Mouse (Mus musculus): ENCODE measurements around the gene Olfr129. TPM values are rescaled to one million over a fixed set of nuclear protein-coding genes. Genes with fewer than 3 reads are reported as not detected.

Gene Olfr129
- total RNA-seq, 1 experiment: not detected

- TF ChIP-seq ZC3H11A (IDR thresholded peaks at IDR 0.05; ENCODE audit: borderline replicate concordance, low read depth, low read length): peak; percentile 70; the same call in 1 of the 2 replicates
- TF ChIP-seq CHD2 (IDR thresholded peaks at IDR 0.05; ENCODE audit: low read depth, low read length): no peak
- Histone ChIP-seq H3K27ac (ENCODE audit: insufficient read depth, low read depth, low read length, poor library complexity, severe bottlenecking) (no peak overlapping the region), H3K36me3 (ENCODE audit: control insufficient read depth, insufficient read depth, low read length, poor library complexity, severe bottlenecking) (no peaks in the 10 kb centered on the region), H3K4me3 (ENCODE audit: insufficient read depth in 1 of 2, low read depth in 1 of 2, low read length in 2 of 2, poor library complexity in 1 of 2, severe bottlenecking in 1 of 2) (no peak overlapping the region), H3K9me3 (ENCODE audit: control insufficient read depth, insufficient read depth, low read depth, low read length) (no peaks in the 10 kb centered on the region), H3K9ac (ENCODE audit: insufficient read depth, low read depth, low read length, poor library complexity, severe bottlenecking) (no peak overlapping the region), H3K4me1 (ENCODE audit: control insufficient read depth in 2 of 2, insufficient read depth in 2 of 2, low read length in 2 of 2, poor library complexity in 1 of 2) (0 out of 4 replicates have a peak, but pooled peaks cover 0 to 1% of the 10 kb centered on the region in 2 experiments)
- DNase-seq (ENCODE audit: low read depth, low spot score): peak; percentile 55
- in situ Hi-C loops (cut with MboI; ENCODE audit: low sequenced_read_pairs in 2 of 2, unreplicated experiment in 2 of 2): no loop called here
Measured at GRCm38 (mm10) chr17:38026297-38026696, 33.6 kb downstream of the Olfr129 start.

GRCm38 (mm10) chr17:38016341-38016740 is 43.5 kb downstream of the Olfr129 start:
- H3K27ac ChIP-seq (ENCODE audit: insufficient read depth, low read depth, low read length, poor library complexity, severe bottlenecking): peak overlapping the region; percentile 22; the same call in 1 of the 2 replicates
- H3K4me3 ChIP-seq (ENCODE audit: insufficient read depth in 1 of 2, low read depth in 1 of 2, low read length in 2 of 2, poor library complexity in 1 of 2, severe bottlenecking in 1 of 2): no peak overlapping the region
- H3K36me3 ChIP-seq (ENCODE audit: control insufficient read depth, insufficient read depth, low read length, poor library complexity, severe bottlenecking): peaks cover 2% of the 10 kb centered on the region
- H3K4me1 ChIP-seq (ENCODE audit: control insufficient read depth in 2 of 2, insufficient read depth in 2 of 2, low read length in 2 of 2, poor library complexity in 1 of 2): peaks cover 0 to 2% of the 10 kb centered on the region in 2 experiments; a peak in 2 of 4 replicates
- TF ChIP-seq CHD2 (IDR thresholded peaks at IDR 0.05; ENCODE audit: low read depth, low read length): no peak
- TF ChIP-seq ZNF384 (IDR thresholded peaks at IDR 0.05; ENCODE audit: low read depth, low read length): no peak
- TF ChIP-seq ZC3H11A (IDR thresholded peaks at IDR 0.05; ENCODE audit: borderline replicate concordance, low read depth, low read length): no peak
- TF ChIP-seq MAFK (IDR thresholded peaks at IDR 0.05; ENCODE audit: insufficient read depth, low read depth, low read length): no peak
- no peak for TF ChIP-seq HCFC1 (IDR thresholded peaks at IDR 0.05; ENCODE audit: borderline replicate concordance, insufficient read depth, low read length)
- in situ Hi-C loops (cut with MboI; ENCODE audit: low sequenced_read_pairs in 2 of 2, unreplicated experiment in 2 of 2): no loop called here
- H3K9ac ChIP-seq (ENCODE audit: insufficient read depth, low read depth, low read length, poor library complexity, severe bottlenecking): no peak overlapping the region
- DNase-seq (ENCODE audit: low read depth, low spot score): no peak
- no peaks in the 10 kb centered on the region for H3K9me3 ChIP-seq (ENCODE audit: control insufficient read depth, insufficient read depth, low read depth, low read length)

- Histone ChIP-seq H3K4me3 (ENCODE audit: insufficient read depth in 1 of 2, low read depth in 1 of 2, low read length in 2 of 2, poor library complexity in 1 of 2, severe bottlenecking in 1 of 2) (no peak overlapping the region), H3K4me1 (ENCODE audit: control insufficient read depth in 2 of 2, insufficient read depth in 2 of 2, low read length in 2 of 2, poor library complexity in 1 of 2) (peaks cover 3 to 9% of the 10 kb centered on the region in 2 experiments; a peak in 3 of 4 replicates), H3K36me3 (ENCODE audit: control insufficient read depth, insufficient read depth, low read length, poor library complexity, severe bottlenecking) (no peaks in the 10 kb centered on the region), H3K27ac (ENCODE audit: insufficient read depth, low read depth, low read length, poor library complexity, severe bottlenecking) (no peak overlapping the region), H3K9ac (ENCODE audit: insufficient read depth, low read depth, low read length, poor library complexity, severe bottlenecking) (no peak overlapping the region), H3K9me3 (ENCODE audit: control insufficient read depth, insufficient read depth, low read depth, low read length) (no peaks in the 10 kb centered on the region)
- in situ Hi-C loops (cut with MboI; ENCODE audit: low sequenced_read_pairs in 2 of 2, unreplicated experiment in 2 of 2): no loop called here
- TF ChIP-seq MAFK (IDR thresholded peaks at IDR 0.05; ENCODE audit: insufficient read depth, low read depth, low read length): no peak
- TF ChIP-seq ZNF384 (IDR thresholded peaks at IDR 0.05; ENCODE audit: low read depth, low read length): no peak
- TF ChIP-seq ZC3H11A (IDR thresholded peaks at IDR 0.05; ENCODE audit: borderline replicate concordance, low read depth, low read length): no peak
- no peak for TF ChIP-seq CHD2 (IDR thresholded peaks at IDR 0.05; ENCODE audit: low read depth, low read length)
- no peak for TF ChIP-seq HCFC1 (IDR thresholded peaks at IDR 0.05; ENCODE audit: borderline replicate concordance, insufficient read depth, low read length)
- DNase-seq (ENCODE audit: low read depth, low spot score): no peak
Measured at GRCm38 (mm10) chr17:38004996-38005395, 54.9 kb downstream of the Olfr129 start.

Other genes with a start within 250 kb of the Olfr129 start
- not detected in 2 replicates for gene Olfr125, start 227.1 kb downstream of the Olfr129 start, total RNA-seq (2012; rRNA removed)
- not detected in 2 replicates for gene Olfr126, start 212.6 kb downstream of the Olfr129 start, total RNA-seq (2012; rRNA removed)
- not detected in 2 replicates for gene Olfr127, start 159.6 kb downstream of the Olfr129 start, total RNA-seq (2012; rRNA removed)
- not detected in 2 replicates for gene Olfr128, start 139.5 kb downstream of the Olfr129 start, total RNA-seq (2012; rRNA removed)
- gene Olfr761, start 107.0 kb downstream of the Olfr129 start, total RNA-seq (2012; rRNA removed): not detected in 2 replicates
- not detected in 2 replicates for gene Olfr130, start 3.8 kb upstream of the Olfr129 start, total RNA-seq (2012; rRNA removed)
- not detected in 2 replicates for gene Olfr131, start 28.6 kb upstream of the Olfr129 start, total RNA-seq (2012; rRNA removed)
- gene Olfr132, start 74.4 kb upstream of the Olfr129 start, total RNA-seq (2012; rRNA removed): not detected in 2 replicates
- not detected in 2 replicates for gene Olfr133, start 85.2 kb upstream of the Olfr129 start, total RNA-seq (2012; rRNA removed)
- not detected in 2 replicates for gene Olfr134, start 111.3 kb upstream of the Olfr129 start, total RNA-seq (2012; rRNA removed)
- gene Olfr135, start 144.3 kb upstream of the Olfr129 start, total RNA-seq (2012; rRNA removed): not detected in 2 replicates
- not detected in 2 replicates for gene Olfr138, start 201.0 kb upstream of the Olfr129 start, total RNA-seq (2012; rRNA removed)
- not detected in 2 replicates for gene Olfr137, start 247.5 kb upstream of the Olfr129 start, total RNA-seq (2012; rRNA removed)